ENCODE assay signal across 8 mouse cellular contexts in the genomic region with DNA sequence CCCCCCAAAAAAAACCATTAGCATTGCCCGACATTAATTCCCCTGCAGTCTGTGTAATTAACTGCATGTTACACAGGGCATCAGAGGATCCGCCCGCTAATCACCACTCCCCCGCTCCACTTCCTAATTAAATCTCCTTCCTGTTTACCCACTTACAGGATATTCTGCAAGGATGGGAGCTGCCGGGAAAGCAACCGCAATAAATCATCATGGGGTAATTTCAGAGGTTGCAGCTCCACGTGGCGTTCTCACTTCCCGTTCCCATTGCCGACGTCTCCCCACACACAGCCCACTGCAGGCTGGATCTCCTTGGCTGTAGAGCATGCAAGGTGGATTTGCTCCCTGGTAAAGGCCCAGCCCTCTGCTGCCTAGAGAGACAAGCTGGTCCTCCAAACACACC. TPM values are rescaled to one million over a fixed set of nuclear protein-coding genes. Genes with fewer than 3 reads are reported as not detected.
DNase-seq lines count a peak whose midpoint lies in the region; ATAC-seq and TF ChIP-seq lines count a peak whose summit lies in the region.

No protein-coding gene starts in this region.

- no peak for TF ChIP-seq CTCF in lung, embryonic 14.5 days (IDR thresholded peaks at IDR 0.05; ENCODE audit: low read depth)

- no peaks in the 10 kb centered on the region for H3K4me1 ChIP-seq in embryonic facial prominence, embryonic 14.5 days (ENCODE audit: control insufficient read depth, insufficient read depth, low read length)
- H3K4me1 ChIP-seq in embryonic facial prominence, embryonic 10.5 days = peaks cover 4% of the 10 kb centered on the region
- H3K4me1 ChIP-seq in hindbrain, embryonic 14.5 days (replicated peaks; ENCODE audit: control insufficient read depth, insufficient read depth, low read length) = peaks cover 11% of the 10 kb centered on the region
- H3K4me1 ChIP-seq in lung, embryonic 14.5 days (ENCODE audit: insufficient read depth) = no peaks in the 10 kb centered on the region

- no peak for ATAC-seq in embryonic facial prominence, embryonic 14.5 days (ENCODE audit: low read depth)
- peak; percentile 53; the same call in 1 of the 2 replicates for ATAC-seq in hindbrain, embryonic 14.5 days (ENCODE audit: low FRiP score)
- peak; percentile 24; the same call in 1 of the 2 replicates for ATAC-seq in lung, embryonic 14.5 days (ENCODE audit: insufficient read depth)
- no peak for ATAC-seq in erythroid progenitor cell, adult 5-6 weeks (replicated peaks; ENCODE audit: low FRiP score, poor library complexity, severe bottlenecking)

- H3K4me3 ChIP-seq in embryonic facial prominence, embryonic 14.5 days (ENCODE audit: low read depth, low read length) = no peak overlapping the region
- H3K4me3 ChIP-seq in embryonic facial prominence, embryonic 10.5 days = no peak overlapping the region
- H3K4me3 ChIP-seq in hindbrain, embryonic 14.5 days (replicated peaks; ENCODE audit: low read length) = no peak overlapping the region
- H3K4me3 ChIP-seq in lung, embryonic 14.5 days (ENCODE audit: low read depth, low read length) = no peak overlapping the region

- no peak overlapping the region for H3K9ac ChIP-seq in embryonic facial prominence, embryonic 14.5 days (ENCODE audit: low read depth, low read length)
- no peak overlapping the region for H3K9ac ChIP-seq in hindbrain, embryonic 14.5 days
- no peak overlapping the region for H3K9ac ChIP-seq in lung, embryonic 14.5 days

- H3K27ac ChIP-seq in embryonic facial prominence, embryonic 14.5 days (replicated peaks; ENCODE audit: low read depth, low read length) = no peak overlapping the region
- no peak overlapping the region for H3K27ac ChIP-seq in embryonic facial prominence, embryonic 10.5 days (replicated peaks)
- peak overlapping the region; percentile 60 for H3K27ac ChIP-seq in hindbrain, embryonic 14.5 days
- no peak overlapping the region for H3K27ac ChIP-seq in lung, embryonic 14.5 days (ENCODE audit: low read depth)

- WGBS in embryonic facial prominence, embryonic 14.5 days = 55% methylated on average over 11 of the region's 11 CpGs
- 73% methylated on average over 11 of the region's 11 CpGs for WGBS in embryonic facial prominence, embryonic 10.5 days
- WGBS in hindbrain, embryonic 14.5 days = 49% methylated on average over 11 of the region's 11 CpGs
- WGBS in lung, embryonic 14.5 days = 37% methylated on average over 11 of the region's 11 CpGs

- H3K9me3 ChIP-seq in embryonic facial prominence, embryonic 14.5 days (ENCODE audit: control insufficient read depth, low read length) = no peaks in the 10 kb centered on the region
- no peaks in the 10 kb centered on the region for H3K9me3 ChIP-seq in embryonic facial prominence, embryonic 10.5 days
- no peaks in the 10 kb centered on the region for H3K9me3 ChIP-seq in hindbrain, embryonic 14.5 days (ENCODE audit: control insufficient read depth, low read length)
- H3K9me3 ChIP-seq in lung, embryonic 14.5 days (ENCODE audit: low read depth, low read length) = no peaks in the 10 kb centered on the region

- H3K4me2 ChIP-seq in embryonic facial prominence, embryonic 14.5 days (ENCODE audit: low read depth, low read length) = no peak overlapping the region
- no peak overlapping the region for H3K4me2 ChIP-seq in hindbrain, embryonic 14.5 days (replicated peaks)
- no peak overlapping the region for H3K4me2 ChIP-seq in lung, embryonic 14.5 days

- H3K36me3 ChIP-seq in embryonic facial prominence, embryonic 14.5 days (ENCODE audit: control insufficient read depth, insufficient read depth, low read length) = no peaks in the 10 kb centered on the region
- no peaks in the 10 kb centered on the region for H3K36me3 ChIP-seq in embryonic facial prominence, embryonic 10.5 days (replicated peaks)
- H3K36me3 ChIP-seq in hindbrain, embryonic 14.5 days (replicated peaks; ENCODE audit: control insufficient read depth, insufficient read depth) = no peaks in the 10 kb centered on the region
- H3K36me3 ChIP-seq in lung, embryonic 14.5 days (ENCODE audit: insufficient read depth) = no peaks in the 10 kb centered on the region

- peak; percentile 20 for DNase-seq in embryonic facial prominence, embryonic 14.5 days (ENCODE audit: low spot score)
- DNase-seq in embryonic facial prominence, embryonic 10.5 days (ENCODE audit: low spot score) = no peak
- DNase-seq in 416B (ENCODE audit: low read depth) = peak; percentile 14
- DNase-seq in hindbrain, embryonic 14.5 days (ENCODE audit: low spot score) = peak; percentile 63
- DNase-seq in lung, embryonic 14.5 days = peak; percentile 64
- no peak for DNase-seq in spleen, postnatal 10 days (ENCODE audit: low spot score in 2 of 2)
- DNase-seq in cerebellum, adult 9-11 months = no peak

- H3K27me3 ChIP-seq in embryonic facial prominence, embryonic 14.5 days (replicated peaks; ENCODE audit: control insufficient read depth, insufficient read depth, low read length) = no peaks in the 10 kb centered on the region
- peaks cover 5% of the 10 kb centered on the region for H3K27me3 ChIP-seq in embryonic facial prominence, embryonic 10.5 days (replicated peaks; ENCODE audit: low read depth, poor library complexity, severe bottlenecking)
- H3K27me3 ChIP-seq in hindbrain, embryonic 14.5 days (ENCODE audit: control insufficient read depth, insufficient read depth, low read length) = no peaks in the 10 kb centered on the region
- no peaks in the 10 kb centered on the region for H3K27me3 ChIP-seq in lung, embryonic 14.5 days (ENCODE audit: insufficient read depth, low read length)

RNA-seq across cellular contexts. Expression of gene Ppp1r26, which starts 45.0 kb away (rescaled TPM):
- polyA plus RNA-seq in embryonic facial prominence, embryonic 14.5 days (2014; fragmentation: Nextera tagmentation; extraction: Ambion mirVana) = 3.8 and 4.9 TPM in 2 replicates
- polyA plus RNA-seq in embryonic facial prominence, embryonic 10.5 days (2016; fragmentation: Nextera tagmentation; extraction: Ambion mirVana) = 5.0 and 5.3 TPM in 2 replicates
- 15.5 and 15.9 TPM in 2 replicates for polyA plus RNA-seq in hindbrain, embryonic 14.5 days (2014; fragmentation: Nextera tagmentation; extraction: Ambion mirVana)
- 5.9 and 6.8 TPM in 2 replicates for polyA plus RNA-seq in lung, embryonic 14.5 days (2014; fragmentation: Nextera tagmentation; extraction: Ambion mirVana)
- not detected in 2 replicates for total RNA-seq in erythroid progenitor cell, adult 5-6 weeks (2015; ENCODE audit: low replicate concordance)
- not detected in 2 replicates for total RNA-seq in erythroid progenitor cell, adult 5-6 weeks (2017; ENCODE audit: low replicate concordance)

Comparison
In these comparisons a context has a peak if more than half of its experiments do, and no peak if none do; other contexts are left out.
1. DNase-seq: peak in embryonic facial prominence, embryonic 14.5 days (single experiment), 416B (single experiment), hindbrain, embryonic 14.5 days (single experiment) and lung, embryonic 14.5 days (single experiment); none in embryonic facial prominence, embryonic 10.5 days (single experiment), spleen, postnatal 10 days (0 of 2) and cerebellum, adult 9-11 months (single experiment).
2. ATAC-seq: peak in hindbrain, embryonic 14.5 days (single experiment) and lung, embryonic 14.5 days (single experiment); none in embryonic facial prominence, embryonic 14.5 days (single experiment) and erythroid progenitor cell, adult 5-6 weeks (single experiment).